Mouse (Mus musculus): ENCODE measurements around the gene Gria1. TPM values are rescaled to one million over a fixed set of nuclear protein-coding genes. Genes with fewer than 3 reads are reported as not detected.

The Gria1 gene
- polyA plus RNA-seq, 1 experiment from 2014 or later: 5.3 TPM

- WGBS: 81% methylated on average over 8 of the region's 8 CpGs
- ATAC-seq (replicated peaks; ENCODE audit: extremely low read depth, insufficient read depth, low FRiP score): no peak
- no peak overlapping the region for H3K9ac ChIP-seq (ENCODE audit: low read length)
- H3K27ac ChIP-seq (ENCODE audit: low read length): no peak overlapping the region
- no peak overlapping the region for H3K4me2 ChIP-seq (ENCODE audit: low read depth, low read length)
- H3K4me1 ChIP-seq (ENCODE audit: control insufficient read depth, insufficient read depth, low read length): peaks cover 2% of the 10 kb centered on the region; the same call in 1 of the 2 replicates
- no peaks in the 10 kb centered on the region for H3K9me3 ChIP-seq (replicated peaks; ENCODE audit: control insufficient read depth, low read length)
- H3K27me3 ChIP-seq (ENCODE audit: control insufficient read depth, insufficient read depth, low read length): no peaks in the 10 kb centered on the region
- H3K36me3 ChIP-seq (ENCODE audit: control insufficient read depth, insufficient read depth): no peaks in the 10 kb centered on the region
- no peak overlapping the region for H3K4me3 ChIP-seq (ENCODE audit: low read length)
Observed at GRCm38 (mm10) chr11:57039306-57039705, 28.1 kb downstream of the Gria1 start.

GRCm38 (mm10) chr11:57042057-57042456 lies 30.9 kb downstream of the Gria1 start:
- 66% methylated on average over 3 of the region's 3 CpGs for WGBS
- no peaks in the 10 kb centered on the region for H3K9me3 ChIP-seq (replicated peaks; ENCODE audit: control insufficient read depth, low read length)
- H3K27me3 ChIP-seq (ENCODE audit: control insufficient read depth, insufficient read depth, low read length): no peaks in the 10 kb centered on the region
- no peak overlapping the region for H3K4me3 ChIP-seq (ENCODE audit: low read length)
- H3K4me1 ChIP-seq (ENCODE audit: control insufficient read depth, insufficient read depth, low read length): peaks cover 2% of the 10 kb centered on the region; the same call in 1 of the 2 replicates
- H3K27ac ChIP-seq (ENCODE audit: low read length): no peak overlapping the region
- no peak for ATAC-seq (replicated peaks; ENCODE audit: extremely low read depth, insufficient read depth, low FRiP score)
- no peak overlapping the region for H3K4me2 ChIP-seq (ENCODE audit: low read depth, low read length)
- H3K36me3 ChIP-seq (ENCODE audit: control insufficient read depth, insufficient read depth): no peaks in the 10 kb centered on the region
- no peak overlapping the region for H3K9ac ChIP-seq (ENCODE audit: low read length)

- ATAC-seq (replicated peaks; ENCODE audit: extremely low read depth, insufficient read depth, low FRiP score): no peak
- H3K4me1 ChIP-seq (ENCODE audit: control insufficient read depth, insufficient read depth, low read length): no peaks in the 10 kb centered on the region
- no peak overlapping the region for H3K9ac ChIP-seq (ENCODE audit: low read length)
- no peaks in the 10 kb centered on the region for H3K36me3 ChIP-seq (ENCODE audit: control insufficient read depth, insufficient read depth)
- H3K4me2 ChIP-seq (ENCODE audit: low read depth, low read length): no peak overlapping the region
- WGBS: 64% methylated on average over 5 of the region's 5 CpGs
- H3K4me3 ChIP-seq (ENCODE audit: low read length): no peak overlapping the region
- H3K27ac ChIP-seq (ENCODE audit: low read length): no peak overlapping the region
- H3K27me3 ChIP-seq (ENCODE audit: control insufficient read depth, insufficient read depth, low read length): no peaks in the 10 kb centered on the region
- H3K9me3 ChIP-seq (replicated peaks; ENCODE audit: control insufficient read depth, low read length): no peaks in the 10 kb centered on the region
Observed at GRCm38 (mm10) chr11:57044146-57044545, 33.0 kb downstream of the Gria1 start.

GRCm38 (mm10) chr11:57051666-57052562 lies 40.7 kb downstream of the Gria1 start:
- no peak; the same call in 1 of the 2 replicates for ATAC-seq (replicated peaks; ENCODE audit: extremely low read depth, insufficient read depth, low FRiP score)

GRCm38 (mm10) chr11:57062441-57062840 lies 51.3 kb downstream of the Gria1 start:
- Histone ChIP-seq H3K27ac (ENCODE audit: low read length) (no peak overlapping the region), H3K9ac (ENCODE audit: low read length) (no peak overlapping the region), H3K4me1 (ENCODE audit: control insufficient read depth, insufficient read depth, low read length) (no peaks in the 10 kb centered on the region), H3K36me3 (ENCODE audit: control insufficient read depth, insufficient read depth) (no peaks in the 10 kb centered on the region), H3K4me2 (ENCODE audit: low read depth, low read length) (no peak overlapping the region), H3K27me3 (ENCODE audit: control insufficient read depth, insufficient read depth, low read length) (no peaks in the 10 kb centered on the region), H3K4me3 (ENCODE audit: low read length) (no peak overlapping the region), H3K9me3 (replicated peaks; ENCODE audit: control insufficient read depth, low read length) (no peaks in the 10 kb centered on the region)
- 79% methylated on average over 3 of the region's 3 CpGs for WGBS
- ATAC-seq (replicated peaks; ENCODE audit: extremely low read depth, insufficient read depth, low FRiP score): no peak

More at GRCm38 (mm10) chr11:57051666-57052562, 40.7 kb downstream of the Gria1 start:
- H3K36me3 ChIP-seq (ENCODE audit: control insufficient read depth, insufficient read depth): no peaks in the 10 kb centered on the region
- H3K4me3 ChIP-seq (ENCODE audit: low read length): no peak overlapping the region
- no peaks in the 10 kb centered on the region; the same call in 1 of the 2 replicates for H3K9me3 ChIP-seq (replicated peaks; ENCODE audit: control insufficient read depth, low read length)
- no peak overlapping the region for H3K27ac ChIP-seq (ENCODE audit: low read length)
- H3K4me1 ChIP-seq (ENCODE audit: control insufficient read depth, insufficient read depth, low read length): no peaks in the 10 kb centered on the region
- H3K4me2 ChIP-seq (ENCODE audit: low read depth, low read length): no peak overlapping the region
- no peak overlapping the region for H3K9ac ChIP-seq (ENCODE audit: low read length)
- 62% methylated on average over 6 of the region's 6 CpGs for WGBS
- H3K27me3 ChIP-seq (ENCODE audit: control insufficient read depth, insufficient read depth, low read length): no peaks in the 10 kb centered on the region

- ATAC-seq (replicated peaks; ENCODE audit: extremely low read depth, insufficient read depth, low FRiP score): no peak
- Histone ChIP-seq H3K27me3 (ENCODE audit: control insufficient read depth, insufficient read depth, low read length) (no peaks in the 10 kb centered on the region), H3K27ac (ENCODE audit: low read length) (no peak overlapping the region), H3K36me3 (ENCODE audit: control insufficient read depth, insufficient read depth) (no peaks in the 10 kb centered on the region), H3K9ac (ENCODE audit: low read length) (no peak overlapping the region), H3K4me2 (ENCODE audit: low read depth, low read length) (no peak overlapping the region), H3K4me3 (ENCODE audit: low read length) (no peak overlapping the region), H3K4me1 (ENCODE audit: control insufficient read depth, insufficient read depth, low read length) (no peaks in the 10 kb centered on the region), H3K9me3 (replicated peaks; ENCODE audit: control insufficient read depth, low read length) (no peaks in the 10 kb centered on the region)
- 88% methylated on average over 8 of the region's 8 CpGs for WGBS
Observed at GRCm38 (mm10) chr11:57070196-57070901, 59.2 kb downstream of the Gria1 start.

- H3K9ac ChIP-seq (ENCODE audit: low read length): no peak overlapping the region
- H3K9me3 ChIP-seq (replicated peaks; ENCODE audit: control insufficient read depth, low read length): no peaks in the 10 kb centered on the region
- H3K4me1 ChIP-seq (ENCODE audit: control insufficient read depth, insufficient read depth, low read length): no peaks in the 10 kb centered on the region
- ATAC-seq (replicated peaks; ENCODE audit: extremely low read depth, insufficient read depth, low FRiP score): no peak
- no peaks in the 10 kb centered on the region for H3K27me3 ChIP-seq (ENCODE audit: control insufficient read depth, insufficient read depth, low read length)
- no peak overlapping the region for H3K4me2 ChIP-seq (ENCODE audit: low read depth, low read length)
- H3K36me3 ChIP-seq (ENCODE audit: control insufficient read depth, insufficient read depth): no peaks in the 10 kb centered on the region
- 77% methylated on average over 6 of the region's 6 CpGs for WGBS
- no peak overlapping the region for H3K27ac ChIP-seq (ENCODE audit: low read length)
- no peak overlapping the region for H3K4me3 ChIP-seq (ENCODE audit: low read length)
Observed at GRCm38 (mm10) chr11:57072171-57072570, 61.0 kb downstream of the Gria1 start.

GRCm38 (mm10) chr11:57079423-57079822 lies 68.2 kb downstream of the Gria1 start:
- Histone ChIP-seq H3K27ac (ENCODE audit: low read length) (no peak overlapping the region), H3K9ac (ENCODE audit: low read length) (no peak overlapping the region), H3K27me3 (ENCODE audit: control insufficient read depth, insufficient read depth, low read length) (no peaks in the 10 kb centered on the region), H3K4me2 (ENCODE audit: low read depth, low read length) (no peak overlapping the region), H3K4me3 (ENCODE audit: low read length) (no peak overlapping the region), H3K9me3 (replicated peaks; ENCODE audit: control insufficient read depth, low read length) (no peaks in the 10 kb centered on the region), H3K4me1 (ENCODE audit: control insufficient read depth, insufficient read depth, low read length) (0 out of 2 replicates have a peak, but pooled peaks cover 2% of the 10 kb centered on the region), H3K36me3 (ENCODE audit: control insufficient read depth, insufficient read depth) (no peaks in the 10 kb centered on the region)
- WGBS: 76% methylated on average over 3 of the region's 3 CpGs
- no peak for ATAC-seq (replicated peaks; ENCODE audit: extremely low read depth, insufficient read depth, low FRiP score)

GRCm38 (mm10) chr11:57089527-57089926 lies 78.3 kb downstream of the Gria1 start:
- no peak overlapping the region for H3K9ac ChIP-seq (ENCODE audit: low read length)
- H3K9me3 ChIP-seq (replicated peaks; ENCODE audit: control insufficient read depth, low read length): peaks cover 3% of the 10 kb centered on the region; the same call in 1 of the 2 replicates
- ATAC-seq (replicated peaks; ENCODE audit: extremely low read depth, insufficient read depth, low FRiP score): no peak
- H3K27ac ChIP-seq (ENCODE audit: low read length): no peak overlapping the region
- H3K4me1 ChIP-seq (ENCODE audit: control insufficient read depth, insufficient read depth, low read length): no peaks in the 10 kb centered on the region
- no peak overlapping the region for H3K4me3 ChIP-seq (ENCODE audit: low read length)
- no peaks in the 10 kb centered on the region for H3K36me3 ChIP-seq (ENCODE audit: control insufficient read depth, insufficient read depth)
- H3K27me3 ChIP-seq (ENCODE audit: control insufficient read depth, insufficient read depth, low read length): no peaks in the 10 kb centered on the region
- no peak overlapping the region for H3K4me2 ChIP-seq (ENCODE audit: low read depth, low read length)
- WGBS: 80% methylated on average over 5 of the region's 5 CpGs

Measured in heart, embryonic 16.5 days (tissue).